Mouse (Mus musculus): Measurements from ENCODE around the gene Hypm. TPM values are rescaled to one million over a fixed set of nuclear protein-coding genes. Genes with fewer than 3 reads are reported as not detected.

Gene Hypm
- polyA plus RNA-seq (2012; ENCODE audit: low replicate concordance) = not detected in 2 replicates

GRCm38 (mm10) chrX:9846628-9847027, at the start of gene Hypm:
TSS of gene Hypm (plus strand) at chrX:9846928.

GRCm38 (mm10) chrX:9849403-9849802, 2.7 kb downstream of the Hypm start, which contains the start of gene H2al3:
TSS of gene H2al3 (plus strand) at chrX:9849703.

GRCm38 (mm10) chrX:9885322-9885721, 38.6 kb downstream of the Hypm start, which contains the start of gene Sytl5:
TSS of gene Sytl5 (plus strand) at chrX:9885622.

Other genes starting within 250 kb of the Hypm start
- 0.88 and 3.5 TPM in 2 replicates for gene Dynlt3, start 183.9 kb upstream of the Hypm start, polyA plus RNA-seq (2012; ENCODE audit: low replicate concordance)
- not detected in 2 replicates for gene H2al3, start 2.8 kb downstream of the Hypm start, polyA plus RNA-seq (2012; ENCODE audit: low replicate concordance)
- gene Sytl5, start 38.7 kb downstream of the Hypm start, polyA plus RNA-seq (2012; ENCODE audit: low replicate concordance) = not detected in 2 replicates